8 mouse cellular contexts compared by ENCODE assay signal in genomic region chr4:84884539-84885270, GRCm38 (mm10). TPM values are rescaled to one million over a fixed set of nuclear protein-coding genes. Genes with fewer than 3 reads are reported as not detected.
A peak's percentile ranks its signal among the peaks of the same experiment; 100 is the strongest.
DNase-seq lines count a peak whose midpoint lies in the region; ATAC-seq and TF ChIP-seq lines count a peak whose summit lies in the region.

No protein-coding gene starts in this region.

- H3K4me3 ChIP-seq in ES-E14 (ENCODE audit: insufficient read depth in 1 of 2, low read depth in 1 of 2, low read length in 2 of 2, poor library complexity in 1 of 2, severe bottlenecking in 1 of 2): peak overlapping the region; percentile 55 to 71
- H3K4me3 ChIP-seq in forebrain, embryonic 15.5 days: peak overlapping the region; percentile 85
- peak overlapping the region; percentile 86 for H3K4me3 ChIP-seq in olfactory bulb, adult 2 months (ENCODE audit: insufficient read depth, low read depth, low read length)

- no peak for TF ChIP-seq CTCF in olfactory bulb, adult 2 months (IDR thresholded peaks at IDR 0.05; ENCODE audit: insufficient read depth, low read depth, low read length)

- H3K9ac ChIP-seq in ES-E14 (ENCODE audit: insufficient read depth, low read depth, low read length, poor library complexity, severe bottlenecking): peak overlapping the region; percentile 52
- H3K9ac ChIP-seq in forebrain, embryonic 15.5 days (replicated peaks): peak overlapping the region; percentile 93

- intact Hi-C loops in heart, postnatal 36 days (cut with DNase I): loop anchor here (10.0 kb wide), 1 partner anchor 1730 kb away; the partner anchor contains the start of gene Haus6

- in situ Hi-C loops in ES-E14 (cut with MboI; ENCODE audit: low sequenced_read_pairs in 2 of 2, unreplicated experiment in 2 of 2): no loop called here

- no peaks in the 10 kb centered on the region for H3K9me3 ChIP-seq in ES-E14 (ENCODE audit: control insufficient read depth, insufficient read depth, low read depth, low read length)
- no peaks in the 10 kb centered on the region for H3K9me3 ChIP-seq in forebrain, embryonic 15.5 days

- peak overlapping the region; percentile 82 for H3K4me2 ChIP-seq in forebrain, embryonic 15.5 days (replicated peaks)

- ATAC-seq in forebrain, embryonic 15.5 days (replicated peaks): peak; percentile 79

- H3K27me3 ChIP-seq in forebrain, embryonic 15.5 days: no peaks in the 10 kb centered on the region

- peak; percentile 7; the same call in 1 of the 2 replicates for TF ChIP-seq POLR2A in olfactory bulb, adult 2 months (IDR thresholded peaks at IDR 0.05; ENCODE audit: insufficient read depth, low read depth, low read length)

- DNase-seq in ES-E14 (ENCODE audit: low read depth, low spot score): peak; percentile 11
- peak; percentile 64 for DNase-seq in cerebellum, adult 11 months
- peak; percentile 51 to 76 for DNase-seq in heart, postnatal 36 days
- DNase-seq in kidney, postnatal 4 days: peak; percentile 66 to 81
- peak; percentile 41 to 45 for DNase-seq in lung, adult 18-20 months
- peak; percentile 73 for DNase-seq in testis, postnatal 10 days (ENCODE audit: low spot score)

- 3% methylated on average over 40 of the region's 60 CpGs for WGBS in forebrain, embryonic 15.5 days
- WGBS in olfactory bulb, adult 2 months: under 1% methylated on average over 60 of the region's 60 CpGs

- no peaks in the 10 kb centered on the region for H3K4me1 ChIP-seq in ES-E14 (ENCODE audit: control insufficient read depth in 2 of 2, insufficient read depth in 2 of 2, low read length in 2 of 2, poor library complexity in 1 of 2)
- peaks cover 9% of the 10 kb centered on the region; the same call in 1 of the 2 replicates for H3K4me1 ChIP-seq in forebrain, embryonic 15.5 days
- peaks cover 4% of the 10 kb centered on the region; the same call in 1 of the 2 replicates for H3K4me1 ChIP-seq in olfactory bulb, adult 2 months (ENCODE audit: control insufficient read depth, insufficient read depth, low read length)

- H3K36me3 ChIP-seq in ES-E14 (ENCODE audit: control insufficient read depth, insufficient read depth, low read length, poor library complexity, severe bottlenecking): no peaks in the 10 kb centered on the region
- no peaks in the 10 kb centered on the region for H3K36me3 ChIP-seq in forebrain, embryonic 15.5 days

- no peak overlapping the region for H3K27ac ChIP-seq in ES-E14 (ENCODE audit: insufficient read depth, low read depth, low read length, poor library complexity, severe bottlenecking)
- peak overlapping the region; percentile 85 for H3K27ac ChIP-seq in forebrain, embryonic 15.5 days (replicated peaks)
- H3K27ac ChIP-seq in olfactory bulb, adult 2 months (ENCODE audit: insufficient read depth, low read depth, low read length): peak overlapping the region; percentile 34; the same call in 1 of the 2 replicates

TF ChIP-seq in ES-E14, 5 proteins besides CTCF, POLR2A, EP300 and RAD21:
- TF ChIP-seq ZC3H11A (IDR thresholded peaks at IDR 0.05; ENCODE audit: borderline replicate concordance, low read depth, low read length) (no peak), MAFK (IDR thresholded peaks at IDR 0.05; ENCODE audit: insufficient read depth, low read depth, low read length) (no peak), CHD2 (IDR thresholded peaks at IDR 0.05; ENCODE audit: low read depth, low read length) (no peak), ZNF384 (IDR thresholded peaks at IDR 0.05; ENCODE audit: low read depth, low read length) (no peak), HCFC1 (IDR thresholded peaks at IDR 0.05; ENCODE audit: borderline replicate concordance, insufficient read depth, low read length) (no peak)
TF ChIP-seq in ES-E14: peak in this region for 0.

RNA-seq across cellular contexts. Expression of gene Cntln, which starts 0.6 kb away (rescaled TPM):
- total RNA-seq in ES-E14 (2012; rRNA removed): 0.69 and 0.80 TPM in 2 replicates
- polyA plus RNA-seq in forebrain, embryonic 15.5 days (2015; fragmentation: Nextera tagmentation; extraction: Ambion mirVana): 6.7 and 6.8 TPM in 2 replicates
- total RNA-seq in heart, postnatal 36 days (2021): 1 to 10 TPM; 2.5 TPM
- not detected in 2 replicates for polyA plus RNA-seq in olfactory bulb, adult 2 months (2012; ENCODE audit: insufficient read depth, insufficient read length, low replicate concordance, missing spikeins)

Comparison
In these comparisons a context has a peak if more than half of its experiments do, and no peak if none do; other contexts are left out.
1. DNase-seq: peak in every context shown above with its lines; median percentile 74 in kidney, postnatal 4 days; 73 in testis, postnatal 10 days; 64 in cerebellum, adult 11 months; 64 in heart, postnatal 36 days; 43 in lung, adult 18-20 months; 11 in ES-E14.